Mouse (Mus musculus) bone marrow, adult 2 months (tissue): ENCODE results near the gene Pde4c. TPM values are rescaled to one million over a fixed set of nuclear protein-coding genes. Genes with fewer than 3 reads are reported as not detected.

ENCODE experiments used
- H3K27ac ChIP-seq: fragments of 200-500 bp; 2 replicates; pipeline ENCODE4 v1.5.1; 2012; ENCODE audit warnings: low read depth, mild to moderate bottlenecking, control low read depth, inconsistent platforms, low read length; ENCODE audit not compliant: control insufficient read depth, poor library complexity, insufficient read depth
- H3K4me1 ChIP-seq: fragments of 200-500 bp; 2 replicates; pipeline ENCODE4 v1.6.1; 2011; ENCODE audit warnings: low read length; ENCODE audit not compliant: control insufficient read depth, insufficient read depth
- H3K4me3 ChIP-seq: fragments of 200-500 bp; replicated peaks from 2 replicates; pipeline ENCODE3; 2011; ENCODE audit warnings: mild to moderate bottlenecking, low read depth, low read length, control low read depth; ENCODE audit not compliant: control insufficient read depth
- CTCF ChIP-seq: fragments of 200-500 bp; IDR thresholded peaks from 2 replicates; pipeline ENCODE4 v1.5.1; 2011; ENCODE audit warnings: low read length, control low read depth; ENCODE audit not compliant: control insufficient read depth, insufficient read depth
- POLR2A ChIP-seq: fragments of 200-500 bp; IDR thresholded peaks from 2 replicates; pipeline ENCODE4 v1.6.1; 2011; ENCODE audit warnings: low read depth, mild to moderate bottlenecking, control low read depth, low read length, borderline replicate concordance; ENCODE audit not compliant: control insufficient read depth
- WGBS: fragments of 180-500 bp; shearing (Covaris S2); methylation state at CpG from one replicate; pipeline ENCODE4 v1.1.7; 2018; 5-methylcytosine and 5-hydroxymethylcytosine counted together
- polyA plus RNA-seq: library from polyadenylated mRNA; stranded (reverse); fragments of >200 nt; gene quantifications from 2 replicates; pipeline ENCODE4 v1.2.4, GENCODE M21; 2011; ENCODE audit warnings: low replicate concordance; ENCODE audit not compliant: missing spikeins, insufficient read depth, insufficient read length

Gene Pde4c
- polyA plus RNA-seq, 1 experiment: 3.2 TPM

- WGBS: 83% methylated on average over 24 of the region's 24 CpGs
- Histone ChIP-seq H3K27ac (no peak overlapping the region), H3K4me1 (peaks cover 7% of the 10 kb centered on the region), H3K4me3 (peak overlapping the region; percentile 2)
- TF ChIP-seq POLR2A (no peak), CTCF (no peak)
These were observed 32.3 kb downstream of the Pde4c start for GRCm38 (mm10) chr8:70755661-70756475.

- TF ChIP-seq CTCF (no peak), POLR2A (no peak)
- H3K4me3 ChIP-seq: no peak overlapping the region
- peaks cover 7% of the 10 kb centered on the region for H3K4me1 ChIP-seq
- WGBS: 94% methylated on average over 6 of the region's 6 CpGs
- H3K27ac ChIP-seq: no peak overlapping the region
These were observed 33.0 kb downstream of the Pde4c start for GRCm38 (mm10) chr8:70756476-70757040.

- Histone ChIP-seq H3K4me1 (peaks cover 7% of the 10 kb centered on the region), H3K4me3 (no peak overlapping the region), H3K27ac (no peak overlapping the region)
- TF ChIP-seq POLR2A: no peak
- peak; percentile 70 for TF ChIP-seq CTCF
- WGBS: 85% methylated on average over 22 of the region's 22 CpGs
These were observed 34.2 kb downstream of the Pde4c start for GRCm38 (mm10) chr8:70757523-70758307.

GRCm38 (mm10) chr8:70758308-70758615 is 34.7 kb downstream of the Pde4c start:
- WGBS: 90% methylated on average over 7 of the region's 7 CpGs
- TF ChIP-seq CTCF (no peak), POLR2A (no peak)
- Histone ChIP-seq H3K27ac (no peak overlapping the region), H3K4me3 (no peak overlapping the region), H3K4me1 (peaks cover 7% of the 10 kb centered on the region)

GRCm38 (mm10) chr8:70758616-70759561 is 35.4 kb downstream of the Pde4c start:
- TF ChIP-seq CTCF: no peak
- TF ChIP-seq POLR2A: no peak
- Histone ChIP-seq H3K4me3 (no peak overlapping the region), H3K4me1 (peaks cover 8% of the 10 kb centered on the region), H3K27ac (no peak overlapping the region)
- 76% methylated on average over 19 of the region's 19 CpGs for WGBS

DNA sequence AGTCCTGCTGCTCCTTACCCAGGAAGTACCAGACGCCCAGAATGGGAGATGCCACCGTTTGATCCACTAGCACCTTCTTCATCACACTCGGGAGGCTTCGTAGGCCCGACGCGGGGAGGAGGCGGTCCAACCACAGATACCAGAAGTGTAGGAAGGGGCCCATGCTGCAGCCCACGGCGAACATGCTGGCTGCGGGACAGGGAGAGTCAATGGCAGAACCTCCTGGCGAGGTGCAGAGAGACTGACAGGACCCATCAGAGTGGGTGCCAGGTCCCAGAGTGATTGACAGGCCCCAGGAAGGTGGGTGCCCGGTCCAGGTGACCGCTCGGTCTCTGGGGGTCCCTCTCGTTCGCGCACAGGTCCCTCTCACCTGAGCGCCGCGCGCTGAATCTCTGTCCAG is 36.8 kb downstream of the Pde4c start:
- Histone ChIP-seq H3K4me3 (peak overlapping the region; percentile 70), H3K4me1 (peaks cover 10% of the 10 kb centered on the region), H3K27ac (peak overlapping the region; percentile 87)
- WGBS: under 1% methylated on average over 22 of the region's 22 CpGs
- TF ChIP-seq CTCF (no peak), POLR2A (no peak)

GRCm38 (mm10) chr8:70760775-70761406 is 37.4 kb downstream of the Pde4c start, which contains the start of gene Mpv17l2:
Gene Mpv17l2 (minus strand): TSS chr8:70760946.
- TF ChIP-seq POLR2A (peak; percentile 84), CTCF (no peak)
- Histone ChIP-seq H3K4me1 (peaks cover 12% of the 10 kb centered on the region), H3K4me3 (peak within 1 kb of the TSS; percentile 70), H3K27ac (peak within 1 kb of the TSS; percentile 87)
- WGBS: under 1% methylated on average over 54 of the region's 55 CpGs
